Mouse (Mus musculus) hindbrain, embryonic 10.5 days (tissue): ENCODE measurements around the gene Intu. TPM values are rescaled to one million over a fixed set of nuclear protein-coding genes. Genes with fewer than 3 reads are reported as not detected.

Source experiments
- DNase-seq: peaks from one replicate; pipeline ENCODE4 v3.0.0-alpha.2; 2017; ENCODE audit warnings: low spot score
- H3K27ac ChIP-seq: fragments of 300-500 bp; sonication (generic); 2 replicates; pipeline ENCODE4 v1.5.1; 2016; ENCODE audit warnings: mild to moderate bottlenecking, moderate library complexity
- H3K27me3 ChIP-seq: fragments of 300-500 bp; sonication (generic); 2 replicates; pipeline ENCODE4 v1.6.1; 2016; ENCODE audit warnings: mild to moderate bottlenecking; ENCODE audit not compliant: poor library complexity, insufficient read depth, severe bottlenecking
- H3K36me3 ChIP-seq: fragments of 300-500 bp; sonication (generic); 2 replicates; pipeline ENCODE4 v1.6.1; 2016; ENCODE audit warnings: mild to moderate bottlenecking, moderate library complexity
- H3K4me1 ChIP-seq: fragments of 300-500 bp; sonication (generic); replicated peaks from 2 replicates; pipeline ENCODE4 v1.6.1; 2016; ENCODE audit warnings: mild to moderate bottlenecking
- H3K4me3 ChIP-seq: fragments of 300-500 bp; sonication (generic); 2 replicates; pipeline ENCODE4 v1.5.1; 2016; ENCODE audit warnings: mild to moderate bottlenecking, moderate library complexity
- H3K9me3 ChIP-seq: fragments of 300-500 bp; sonication (generic); 2 replicates; pipeline ENCODE4 v1.6.1; 2016; ENCODE audit warnings: mild to moderate bottlenecking, moderate library complexity
- whole genome bisulfite sequencing: fragments of 180-500 bp; shearing (Covaris S2); methylation state at CpG from one replicate; pipeline ENCODE4 v1.1.7; 2016; 5-methylcytosine and 5-hydroxymethylcytosine counted together
- polyA plus RNA-seq: library from polyadenylated mRNA; unstranded; fragments of >200 nt; fragmentation: Nextera tagmentation; extraction: Ambion mirVana; gene quantifications from 2 replicates; pipeline ENCODE4 v1.2.1, GENCODE M21; 2016

The Intu gene
- polyA plus RNA-seq, 1 experiment from 2014 or later, result 5.3 TPM

DNA sequence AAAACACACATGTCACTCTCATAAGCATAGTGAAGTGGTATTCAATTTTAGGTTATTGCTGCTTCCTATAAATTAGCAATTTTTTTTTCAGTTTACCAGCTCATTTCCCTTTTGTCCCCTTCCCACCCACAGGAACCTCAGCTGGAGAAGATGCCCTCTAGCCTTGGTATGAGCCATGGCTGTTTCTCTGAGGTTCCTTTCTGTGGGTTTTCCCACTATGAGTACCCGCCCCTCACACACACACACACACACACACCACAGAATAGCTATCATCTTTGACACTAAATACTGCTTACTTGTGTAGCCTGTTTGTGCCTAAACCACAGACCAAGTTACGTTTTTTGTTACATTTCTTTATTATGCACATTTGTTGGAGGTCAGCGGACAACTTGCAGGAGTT, 138.3 kb downstream of the Intu start:
- 91% methylated on average over 3 of the region's 3 CpGs for WGBS
- DNase-seq, result no peak
- no peak overlapping the region for H3K4me3 ChIP-seq
- H3K9me3 ChIP-seq, result no peaks in the 10 kb centered on the region
- peaks cover 42% of the 10 kb centered on the region for H3K36me3 ChIP-seq
- no peak overlapping the region for H3K27ac ChIP-seq
- H3K4me1 ChIP-seq, result peaks cover 3% of the 10 kb centered on the region; the same call in 1 of the 2 replicates
- no peaks in the 10 kb centered on the region for H3K27me3 ChIP-seq

- no peak overlapping the region for H3K27ac ChIP-seq
- no peaks in the 10 kb centered on the region for H3K9me3 ChIP-seq
- no peaks in the 10 kb centered on the region for H3K27me3 ChIP-seq
- H3K4me3 ChIP-seq, result no peak overlapping the region
- 73% methylated on average over 1 of the region's 1 CpGs for WGBS
- peaks cover 11% of the 10 kb centered on the region; the same call in 1 of the 2 replicates for H3K36me3 ChIP-seq
- no peak for DNase-seq
- peaks cover 20% of the 10 kb centered on the region for H3K4me1 ChIP-seq
Measured at GRCm38 (mm10) chr3:40673515-40673914, 142.4 kb downstream of the Intu start.

GRCm38 (mm10) chr3:40674873-40675405, 143.9 kb downstream of the Intu start:
- 39% methylated on average over 8 of the region's 8 CpGs for WGBS
- DNase-seq, result no peak
- Histone ChIP-seq H3K9me3 (no peaks in the 10 kb centered on the region), H3K4me3 (no peak overlapping the region), H3K4me1 (peaks cover 20% of the 10 kb centered on the region), H3K27ac (peak overlapping the region; percentile 4; the same call in 1 of the 2 replicates), H3K36me3 (peaks cover 11% of the 10 kb centered on the region; the same call in 1 of the 2 replicates), H3K27me3 (no peaks in the 10 kb centered on the region)

DNA sequence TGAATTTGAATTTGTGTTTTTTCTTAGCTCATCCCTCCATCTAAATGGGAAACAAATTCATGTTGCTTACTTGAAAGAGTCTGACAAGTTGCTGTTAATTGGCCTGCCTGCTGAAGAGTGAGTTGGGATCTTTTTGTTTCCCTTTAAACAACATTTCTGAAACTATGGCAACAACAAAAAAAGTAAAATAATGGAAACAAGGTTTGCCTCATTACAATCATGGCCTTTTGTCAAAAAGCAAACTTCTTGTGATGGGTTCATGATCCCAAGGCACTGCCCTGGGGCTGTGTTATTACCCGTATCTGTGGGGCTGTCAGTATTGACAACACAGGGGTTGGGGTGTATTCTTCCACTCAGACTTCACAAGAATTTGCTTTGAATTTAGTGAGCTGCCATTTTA, 147.8 kb downstream of the Intu start:
- WGBS, result 50% methylated on average over 1 of the region's 1 CpGs

GRCm38 (mm10) chr3:40682404-40682803, 151.3 kb downstream of the Intu start:
- WGBS, result 52% methylated on average over 11 of the region's 11 CpGs
- H3K9me3 ChIP-seq, result no peaks in the 10 kb centered on the region
- H3K27ac ChIP-seq, result peak overlapping the region; percentile 71
- peaks cover 17% of the 10 kb centered on the region for H3K36me3 ChIP-seq
- H3K4me1 ChIP-seq, result peaks cover 44% of the 10 kb centered on the region
- H3K4me3 ChIP-seq, result no peak overlapping the region
- no peak for DNase-seq
- H3K27me3 ChIP-seq, result no peaks in the 10 kb centered on the region

More for the DNA sequence above, 147.8 kb downstream of the Intu start:
- H3K9me3 ChIP-seq, result no peaks in the 10 kb centered on the region
- no peak for DNase-seq
- peaks cover 19% of the 10 kb centered on the region for H3K36me3 ChIP-seq
- H3K27ac ChIP-seq, result 0 out of 2 replicates have a peak overlapping the region, but pooled peaks have one; percentile 16
- H3K4me3 ChIP-seq, result no peak overlapping the region
- no peaks in the 10 kb centered on the region for H3K27me3 ChIP-seq
- H3K4me1 ChIP-seq, result peaks cover 38% of the 10 kb centered on the region

- H3K27me3 ChIP-seq, result no peaks in the 10 kb centered on the region
- H3K27ac ChIP-seq, result peak overlapping the region; percentile 71
- H3K4me1 ChIP-seq, result peaks cover 52% of the 10 kb centered on the region
- 89% methylated on average over 18 of the region's 18 CpGs for WGBS
- H3K4me3 ChIP-seq, result no peak overlapping the region
- DNase-seq, result no peak
- no peaks in the 10 kb centered on the region for H3K9me3 ChIP-seq
- peaks cover 17% of the 10 kb centered on the region for H3K36me3 ChIP-seq
Measured at GRCm38 (mm10) chr3:40683171-40683570, 152.1 kb downstream of the Intu start.

DNA sequence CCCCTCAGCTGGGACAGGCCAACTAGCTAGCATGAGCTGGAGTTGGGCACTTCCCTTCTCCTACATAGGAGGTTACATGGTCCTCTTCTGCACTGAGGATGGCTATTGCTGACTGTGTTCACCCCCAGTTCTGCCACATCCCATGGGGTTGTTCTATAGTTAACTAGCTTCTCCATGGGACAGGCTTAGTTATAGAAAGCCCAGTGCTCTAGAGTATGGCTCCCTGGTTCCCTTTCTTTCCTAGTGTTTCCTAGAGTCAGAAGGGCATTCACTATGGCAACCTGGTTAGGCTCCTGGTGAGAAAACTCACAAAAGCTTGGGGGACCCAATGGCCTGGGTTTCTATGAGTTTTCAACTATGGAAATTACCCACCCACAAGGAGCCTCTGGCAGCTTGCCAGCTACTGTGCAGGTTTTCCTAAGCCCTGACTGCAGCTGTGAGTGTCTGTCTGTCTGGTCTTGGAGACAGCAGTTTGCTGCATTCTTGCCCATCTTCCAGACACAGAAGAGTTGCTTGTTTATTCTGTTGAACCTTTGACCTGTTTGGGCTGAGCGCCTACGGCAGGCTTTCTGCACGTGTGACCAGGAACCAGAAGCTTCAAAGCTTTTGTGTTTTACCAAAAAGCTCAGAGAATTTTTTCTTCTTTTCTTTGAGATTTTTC, 154.9 kb downstream of the Intu start:
- WGBS, result 6% methylated on average over 3 of the region's 3 CpGs
- Histone ChIP-seq H3K36me3 (peaks cover 11% of the 10 kb centered on the region), H3K4me3 (no peak overlapping the region), H3K9me3 (no peaks in the 10 kb centered on the region), H3K27ac (peak overlapping the region; percentile 80), H3K4me1 (peaks cover 52% of the 10 kb centered on the region), H3K27me3 (no peaks in the 10 kb centered on the region)
- DNase-seq, result peak; percentile 74

DNA sequence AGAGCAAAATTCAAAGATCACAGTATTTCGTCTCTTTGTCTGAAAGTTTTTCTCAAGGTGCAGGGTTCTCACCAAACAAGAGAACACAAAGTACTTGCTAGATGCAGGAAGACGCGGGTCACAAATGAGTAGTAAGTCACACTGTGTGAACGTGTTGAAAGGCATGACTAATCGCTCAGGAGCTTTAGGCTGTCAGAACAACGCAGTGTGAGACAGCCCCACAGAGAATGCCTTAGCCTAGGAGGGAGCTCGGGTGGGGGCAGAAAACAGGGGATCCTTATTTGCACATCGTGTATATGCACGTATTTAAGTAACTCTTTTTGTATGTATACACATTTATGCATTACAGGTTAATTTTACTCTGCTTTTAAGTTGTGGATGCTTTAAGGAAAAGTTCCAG, 155.8 kb downstream of the Intu start:
- peak; percentile 23 for DNase-seq
- Histone ChIP-seq H3K27ac (peak overlapping the region; percentile 80), H3K9me3 (no peaks in the 10 kb centered on the region), H3K4me1 (peaks cover 52% of the 10 kb centered on the region), H3K27me3 (no peaks in the 10 kb centered on the region), H3K4me3 (peak overlapping the region; percentile 6; the same call in 1 of the 2 replicates), H3K36me3 (peaks cover 11% of the 10 kb centered on the region)
- 10% methylated on average over 9 of the region's 9 CpGs for WGBS

DNA sequence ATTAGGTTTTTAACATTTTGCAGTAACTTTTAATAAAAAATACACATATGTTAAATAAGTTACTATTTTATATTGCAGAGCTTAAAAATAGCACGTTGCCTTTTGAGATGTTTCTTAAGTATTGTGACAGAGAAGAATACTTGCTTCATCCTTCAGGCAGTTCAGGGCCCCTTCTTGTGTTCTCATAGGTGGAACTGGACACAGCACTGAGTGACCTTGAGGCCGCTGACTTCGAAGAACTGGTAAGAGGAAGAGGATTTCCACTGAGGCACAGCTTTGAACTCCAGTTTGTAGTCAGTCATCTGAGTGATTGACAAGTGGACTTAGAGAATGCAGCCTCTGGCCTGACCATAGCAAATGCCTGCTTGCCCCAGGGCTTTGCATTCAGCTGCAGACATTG, 156.5 kb downstream of the Intu start:
- no peaks in the 10 kb centered on the region for H3K27me3 ChIP-seq
- WGBS, result 45% methylated on average over 3 of the region's 3 CpGs
- no peak overlapping the region for H3K4me3 ChIP-seq
- peak overlapping the region; percentile 30 for H3K27ac ChIP-seq
- H3K36me3 ChIP-seq, result peaks cover 14% of the 10 kb centered on the region
- peak; percentile 36 for DNase-seq
- peaks cover 45% of the 10 kb centered on the region for H3K4me1 ChIP-seq
- H3K9me3 ChIP-seq, result no peaks in the 10 kb centered on the region

GRCm38 (mm10) chr3:40691566-40691965, 160.5 kb downstream of the Intu start:
- Histone ChIP-seq H3K4me3 (no peak overlapping the region), H3K27ac (no peak overlapping the region), H3K36me3 (peaks cover 27% of the 10 kb centered on the region), H3K4me1 (peaks cover 19% of the 10 kb centered on the region), H3K27me3 (no peaks in the 10 kb centered on the region), H3K9me3 (no peaks in the 10 kb centered on the region)
- no peak for DNase-seq
- WGBS, result 87% methylated on average over 6 of the region's 6 CpGs

DNA sequence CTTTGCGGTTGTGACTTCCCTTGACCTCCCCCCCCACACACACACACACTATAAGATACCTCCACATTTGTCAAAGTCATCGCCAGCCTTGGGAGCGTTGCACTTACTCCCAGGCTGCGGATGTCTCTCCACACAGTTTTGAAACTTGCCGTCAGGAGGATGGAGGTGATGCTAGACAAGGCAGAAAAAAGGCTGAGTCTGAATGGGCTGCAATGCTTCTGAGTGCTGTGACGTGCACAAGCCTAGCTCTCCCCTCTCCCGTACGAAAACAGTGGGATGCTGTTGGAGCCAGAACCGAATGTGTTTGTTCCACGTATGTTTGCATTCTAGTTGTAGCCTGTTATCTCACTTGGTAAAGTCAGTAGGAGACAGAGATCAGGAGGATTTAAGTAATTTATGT, 162.3 kb downstream of the Intu start:
- Histone ChIP-seq H3K36me3 (peaks cover 39% of the 10 kb centered on the region), H3K4me3 (no peak overlapping the region), H3K9me3 (no peaks in the 10 kb centered on the region), H3K27ac (no peak overlapping the region), H3K4me1 (peaks cover 1% of the 10 kb centered on the region), H3K27me3 (no peaks in the 10 kb centered on the region)
- DNase-seq, result no peak
- 91% methylated on average over 10 of the region's 10 CpGs for WGBS

GRCm38 (mm10) chr3:40693960-40694359, 162.9 kb downstream of the Intu start:
- no peaks in the 10 kb centered on the region for H3K9me3 ChIP-seq
- 94% methylated on average over 7 of the region's 7 CpGs for WGBS
- H3K4me3 ChIP-seq, result no peak overlapping the region
- H3K27ac ChIP-seq, result no peak overlapping the region
- no peaks in the 10 kb centered on the region for H3K27me3 ChIP-seq
- no peaks in the 10 kb centered on the region for H3K4me1 ChIP-seq
- peaks cover 44% of the 10 kb centered on the region for H3K36me3 ChIP-seq
- DNase-seq, result no peak

- Histone ChIP-seq H3K9me3 (no peaks in the 10 kb centered on the region), H3K27me3 (no peaks in the 10 kb centered on the region), H3K4me3 (no peak overlapping the region), H3K36me3 (peaks cover 49% of the 10 kb centered on the region), H3K4me1 (no peaks in the 10 kb centered on the region), H3K27ac (no peak overlapping the region)
- no peak for DNase-seq
- WGBS, result 84% methylated on average over 2 of the region's 2 CpGs
Measured at GRCm38 (mm10) chr3:40694438-40694837, 163.4 kb downstream of the Intu start.
